Mouse (Mus musculus) cerebellum, adult 11-12 months (tissue): ENCODE data around the gene Tmem125.

Experiments used
- DNase-seq: peaks from one replicate; pipeline ENCODE4 v3.0.0; 2022

Gene Tmem125

DNA sequence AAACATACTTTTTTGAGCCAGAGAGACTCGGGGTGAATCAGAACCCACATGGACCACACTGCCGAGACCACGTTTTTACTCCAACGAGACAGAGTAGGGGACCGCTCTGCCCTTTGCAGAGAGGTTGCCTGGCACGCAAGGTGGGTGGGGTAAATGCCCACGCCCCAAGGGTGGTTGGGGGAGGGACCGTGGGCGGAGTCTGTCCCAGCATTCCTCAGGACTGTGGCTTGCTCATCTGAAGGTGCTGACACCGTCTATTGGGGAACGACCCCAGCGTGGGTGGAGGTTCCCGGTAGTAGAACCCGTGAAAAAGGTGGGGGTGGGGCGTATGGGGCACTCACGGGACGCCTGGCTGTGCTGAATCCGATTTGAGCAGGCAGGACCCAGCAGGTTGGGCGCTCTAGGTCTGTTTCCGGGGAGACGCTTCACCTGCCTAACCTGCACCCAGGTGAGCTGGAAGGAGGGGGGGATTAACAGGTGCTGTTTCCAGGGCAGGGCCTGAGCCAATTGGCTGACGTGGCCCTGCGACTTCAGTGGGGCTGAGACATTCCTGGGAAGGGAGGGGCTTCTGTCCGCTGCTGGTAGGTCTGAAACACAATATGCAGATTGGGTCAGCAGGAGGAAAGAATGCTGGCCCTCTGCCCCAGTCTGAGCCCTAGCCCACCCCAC lies at the start of gene Tmem125:
Gene Tmem125, minus strand, starts transcription at position 453 of the 669 bp plus-strand sequence.
- no peak for DNase-seq

DNA sequence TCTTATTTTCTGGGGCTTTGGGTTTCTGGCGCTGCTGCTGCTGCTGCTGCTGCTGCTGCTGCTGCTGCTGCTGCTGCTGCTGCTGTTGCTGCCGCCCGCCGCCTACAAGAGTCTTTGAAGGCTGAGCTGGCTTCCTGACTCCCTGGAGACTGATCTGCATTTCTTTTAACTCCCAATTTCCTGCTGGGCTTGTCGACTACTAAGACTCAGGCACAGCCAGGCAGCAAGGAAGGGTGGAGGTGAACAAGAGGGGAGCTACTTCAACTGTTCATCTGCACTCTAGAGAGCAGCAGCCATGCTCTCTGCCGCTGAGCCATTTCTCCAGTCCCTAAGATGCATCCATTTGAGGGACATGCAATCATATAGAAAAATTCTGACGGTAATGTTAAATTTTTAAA lies 45.9 kb upstream of the Tmem125 start:
- DNase-seq, result no peak

DNA sequence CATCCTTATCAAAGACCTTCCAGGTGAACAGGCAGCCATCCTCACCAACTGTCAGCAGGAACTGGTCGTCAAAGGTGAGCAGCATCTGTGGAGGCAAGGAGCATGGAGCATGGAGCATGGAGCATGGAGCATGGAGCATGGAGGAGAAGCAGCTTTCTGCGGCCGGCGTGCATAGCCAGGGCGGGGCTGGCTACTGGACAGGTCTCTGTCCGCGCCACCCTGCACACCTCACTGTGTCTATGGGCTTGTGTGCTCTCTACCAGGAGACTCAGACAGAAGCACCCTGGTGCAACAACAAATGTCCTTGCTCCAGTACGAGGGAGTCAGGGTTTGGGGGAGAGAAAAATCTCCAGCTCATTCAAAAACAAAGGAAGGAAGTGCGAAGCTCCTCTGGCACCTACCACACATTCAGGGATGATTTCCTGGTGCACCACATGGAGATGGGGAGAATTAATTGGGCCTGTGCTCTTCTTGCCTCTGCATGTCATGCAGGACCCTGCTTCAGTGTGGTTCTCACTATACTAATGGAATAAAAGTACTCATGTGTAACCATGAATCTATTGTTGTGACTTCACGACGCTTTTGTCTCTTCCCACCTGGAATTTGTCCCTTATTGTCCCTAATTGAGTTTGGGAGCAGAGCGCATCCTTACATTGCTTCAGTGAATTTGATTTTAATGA lies 45.3 kb upstream of the Tmem125 start:
- no peak for DNase-seq

DNA sequence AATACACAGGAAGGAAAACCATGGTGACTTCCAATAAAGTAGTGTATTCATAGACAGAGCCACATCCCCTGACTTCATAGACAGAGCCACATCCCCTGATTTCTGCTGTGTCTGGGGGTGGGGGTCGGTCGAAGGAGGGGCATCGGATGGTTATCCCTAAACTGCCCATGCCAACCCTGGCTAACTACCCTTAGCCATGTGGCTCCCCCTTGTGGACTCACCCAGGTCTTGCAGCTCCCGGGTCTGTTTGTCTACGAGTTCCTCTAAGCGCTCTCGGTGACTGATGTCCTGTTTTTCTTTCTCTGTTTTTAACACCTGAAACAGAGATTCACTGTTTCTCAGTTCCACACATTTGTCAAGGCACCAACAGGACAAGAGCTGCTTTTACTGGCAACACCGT lies 38.8 kb upstream of the Tmem125 start:
- no peak for DNase-seq

DNA sequence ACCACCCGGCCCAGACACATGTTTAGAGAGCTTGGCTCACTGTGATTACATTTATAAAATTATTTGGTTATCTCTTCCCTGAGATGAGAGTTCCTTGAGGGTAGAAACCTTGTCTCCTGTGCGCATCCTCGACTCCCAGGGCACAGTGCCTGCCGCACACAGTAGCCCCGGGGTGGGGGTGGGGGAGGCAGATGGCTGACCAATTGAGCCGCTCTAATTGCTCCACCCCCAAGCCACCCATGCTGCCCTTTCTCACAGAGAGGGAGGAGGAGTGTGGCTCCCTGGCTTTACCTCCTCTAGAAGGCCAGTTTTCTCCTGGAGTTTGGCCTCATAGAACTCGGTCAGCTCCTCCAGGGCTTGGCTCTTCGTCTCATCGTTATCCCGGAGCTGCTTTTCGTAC lies 37.7 kb upstream of the Tmem125 start:
- DNase-seq, result no peak

DNA sequence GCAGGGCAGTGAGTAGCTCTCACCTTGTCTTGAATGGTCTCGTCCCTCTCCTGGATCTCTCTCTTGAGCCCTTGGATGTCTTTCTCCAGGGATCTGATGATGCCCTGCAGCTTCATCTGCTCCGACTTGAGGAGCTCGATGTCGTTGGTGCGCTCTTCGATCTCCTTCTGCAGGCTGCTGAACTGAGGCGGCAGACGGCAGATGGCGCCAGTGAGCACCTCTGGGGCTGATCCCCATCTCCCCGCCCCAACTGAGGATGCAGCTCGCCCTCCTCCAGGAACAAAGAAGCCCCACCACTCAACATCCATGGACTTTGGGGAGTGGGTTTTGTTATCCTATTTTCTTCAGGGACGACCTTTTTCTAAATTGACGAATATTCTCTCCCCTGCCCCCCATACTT lies 35.5 kb upstream of the Tmem125 start:
- no peak for DNase-seq

DNA sequence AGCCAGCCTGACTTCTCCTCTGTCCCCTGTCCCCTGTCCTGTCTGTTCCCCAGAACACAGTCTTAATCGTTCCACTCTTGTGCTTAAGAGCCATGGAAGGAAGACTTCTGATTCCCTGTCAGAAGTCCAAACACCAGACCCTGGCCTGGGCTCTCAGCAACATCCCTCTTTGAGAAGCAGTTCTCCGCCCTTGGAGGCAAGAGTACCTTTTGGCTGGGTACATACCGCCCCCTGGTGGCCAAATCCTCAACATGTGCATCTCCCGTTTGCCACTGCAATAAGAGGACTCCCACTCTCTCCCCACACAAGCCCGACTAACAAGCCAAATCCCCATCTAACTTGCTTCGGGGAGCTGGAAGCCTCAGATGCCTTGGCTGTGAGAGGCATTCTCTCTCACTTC lies 32.3 kb upstream of the Tmem125 start:
- DNase-seq, result peak; percentile 19

DNA sequence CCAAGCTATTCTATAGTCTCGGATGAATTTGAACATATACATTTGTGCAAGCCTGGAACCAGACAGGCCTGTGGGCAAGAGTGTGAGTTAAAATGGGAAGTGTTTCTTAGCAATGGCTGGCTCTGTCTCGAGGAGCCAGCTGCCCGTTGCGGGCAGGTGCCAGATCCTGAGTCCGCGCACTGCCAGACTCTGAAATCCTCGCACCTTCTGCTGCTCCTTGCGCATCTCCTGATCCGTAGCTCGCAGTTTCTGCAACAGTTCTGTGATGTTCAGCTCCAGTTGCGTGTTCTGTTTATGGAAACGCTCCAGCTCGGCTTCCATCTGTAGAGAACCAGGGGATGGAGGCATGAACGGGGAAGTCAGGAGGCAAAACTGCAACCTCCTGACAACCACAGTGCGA lies 27.6 kb upstream of the Tmem125 start:
- DNase-seq, result no peak

DNA sequence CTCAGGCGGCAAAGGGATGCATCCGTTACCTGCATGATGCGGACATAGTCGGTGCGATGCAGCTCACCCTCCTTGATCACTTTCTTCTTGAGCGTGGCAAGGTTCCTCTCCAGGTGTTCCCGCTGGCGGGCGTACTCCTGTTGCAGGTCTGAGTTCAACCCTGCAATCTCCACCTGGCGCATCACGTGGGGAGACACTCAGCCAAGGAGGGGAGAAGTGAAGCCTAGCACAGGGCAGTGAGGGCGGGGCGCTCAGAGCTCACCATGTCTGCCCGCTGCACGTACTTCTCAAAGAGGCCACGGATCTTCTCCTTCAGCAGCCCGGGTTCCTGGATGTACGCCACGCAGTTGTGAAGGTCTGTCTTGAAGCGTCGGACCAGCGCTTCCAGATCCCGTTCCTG lies 25.5 kb upstream of the Tmem125 start:
- DNase-seq, result no peak

DNA sequence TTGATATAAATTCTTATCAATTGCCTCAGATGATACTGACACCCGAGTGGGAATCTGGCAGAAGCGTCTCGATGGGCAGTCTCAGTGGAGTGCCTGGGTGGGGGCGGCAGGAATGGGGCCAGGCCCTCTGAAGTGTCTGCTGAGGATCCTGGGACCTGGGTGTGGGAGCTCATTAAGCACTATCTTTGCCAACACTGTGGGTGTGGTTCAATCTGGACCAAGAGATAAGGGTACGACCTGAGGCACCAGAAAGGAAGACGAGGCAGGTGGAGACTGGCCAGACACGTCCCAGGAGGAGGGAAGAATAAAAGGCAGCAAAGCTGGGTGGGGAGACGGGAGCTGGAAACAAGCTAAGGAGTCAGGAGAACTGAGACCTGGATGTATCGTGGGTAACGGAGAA lies 24.9 kb upstream of the Tmem125 start:
- no peak for DNase-seq

DNA sequence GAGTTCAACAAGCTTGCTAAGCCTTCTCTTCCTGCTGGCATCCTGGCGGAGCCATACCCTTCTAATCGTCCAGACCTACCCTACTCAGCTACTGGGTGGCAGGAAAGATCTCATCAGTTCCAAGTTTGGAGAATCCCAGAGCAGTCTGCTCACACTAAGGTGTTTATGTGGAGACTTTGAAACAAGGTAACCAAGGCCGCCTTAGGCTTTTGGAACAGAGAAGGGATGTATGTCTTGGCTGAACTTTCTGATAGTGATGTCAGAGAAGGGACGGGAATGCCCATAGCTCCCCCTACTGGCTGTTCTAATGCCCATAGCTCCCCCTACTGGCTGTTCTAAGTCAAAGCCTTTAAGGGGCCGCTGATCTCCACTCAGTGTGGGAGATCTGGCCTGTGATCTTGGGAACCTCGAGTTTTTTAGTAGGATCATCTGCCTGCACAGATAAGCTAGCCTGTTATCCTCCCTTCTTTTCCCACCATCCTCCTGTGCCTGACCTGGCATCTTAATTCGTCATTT lies 22.4 kb upstream of the Tmem125 start:
- DNase-seq, result peak; percentile 9

DNA sequence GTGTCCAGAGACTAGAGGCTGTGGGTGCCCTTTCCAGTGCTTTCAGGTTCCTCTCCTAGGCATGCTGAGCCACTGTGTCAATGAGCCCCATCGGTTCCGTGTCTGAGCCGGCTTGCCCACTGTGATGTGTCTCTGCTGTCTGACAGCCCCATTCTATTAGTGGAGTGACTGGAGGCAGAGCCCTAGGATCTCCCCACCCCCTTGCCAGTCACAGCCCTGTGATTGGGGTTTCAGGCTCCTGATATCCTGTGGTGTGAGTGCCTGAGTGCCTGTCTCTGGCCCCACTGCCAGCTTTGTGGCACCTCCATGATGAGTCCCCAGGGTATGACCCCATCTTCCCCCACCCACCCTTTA lies 21.1 kb upstream of the Tmem125 start:
- DNase-seq, result no peak

DNA sequence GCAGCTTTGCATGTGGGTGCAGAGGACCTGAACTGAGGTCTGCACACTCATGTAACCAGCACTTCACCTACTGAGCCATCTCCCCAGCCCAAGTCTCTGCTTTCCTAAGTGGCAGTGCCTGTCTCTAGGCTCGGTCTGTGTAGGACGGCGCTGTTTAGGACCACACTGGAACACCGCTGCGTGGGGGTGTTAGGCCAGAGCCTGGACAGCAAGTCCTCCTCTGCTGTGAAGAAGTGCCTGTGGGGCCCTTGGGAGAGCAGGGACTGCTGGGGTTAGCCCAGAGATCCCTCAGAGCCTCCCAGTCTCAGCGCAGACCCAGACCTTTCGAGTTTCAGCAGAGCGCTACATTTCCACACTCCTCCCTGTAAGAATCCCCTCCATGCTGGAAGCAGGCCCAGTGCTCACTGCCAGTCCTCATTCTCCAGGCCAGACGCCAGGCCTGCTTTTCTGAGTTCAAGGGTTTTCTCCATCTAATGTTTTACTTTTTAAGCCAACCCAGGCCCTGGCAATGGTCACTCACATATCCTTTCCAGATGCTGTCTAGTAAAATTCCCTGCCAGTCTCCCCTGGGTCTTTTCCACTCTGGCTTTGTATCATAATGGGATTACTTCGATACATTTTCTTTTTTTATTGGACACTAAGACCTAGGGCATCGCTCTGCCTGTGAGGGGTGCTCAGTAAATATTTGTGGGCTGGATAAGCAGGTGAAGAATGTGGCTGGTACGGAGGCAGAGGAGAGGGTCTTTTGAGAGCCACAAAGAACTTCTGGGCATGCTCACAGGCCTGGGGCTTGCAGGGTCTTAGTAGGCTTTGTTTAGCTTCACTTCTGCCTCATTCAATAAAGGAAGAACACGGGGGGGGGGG lies 20.4 kb upstream of the Tmem125 start:
- no peak for DNase-seq

DNA sequence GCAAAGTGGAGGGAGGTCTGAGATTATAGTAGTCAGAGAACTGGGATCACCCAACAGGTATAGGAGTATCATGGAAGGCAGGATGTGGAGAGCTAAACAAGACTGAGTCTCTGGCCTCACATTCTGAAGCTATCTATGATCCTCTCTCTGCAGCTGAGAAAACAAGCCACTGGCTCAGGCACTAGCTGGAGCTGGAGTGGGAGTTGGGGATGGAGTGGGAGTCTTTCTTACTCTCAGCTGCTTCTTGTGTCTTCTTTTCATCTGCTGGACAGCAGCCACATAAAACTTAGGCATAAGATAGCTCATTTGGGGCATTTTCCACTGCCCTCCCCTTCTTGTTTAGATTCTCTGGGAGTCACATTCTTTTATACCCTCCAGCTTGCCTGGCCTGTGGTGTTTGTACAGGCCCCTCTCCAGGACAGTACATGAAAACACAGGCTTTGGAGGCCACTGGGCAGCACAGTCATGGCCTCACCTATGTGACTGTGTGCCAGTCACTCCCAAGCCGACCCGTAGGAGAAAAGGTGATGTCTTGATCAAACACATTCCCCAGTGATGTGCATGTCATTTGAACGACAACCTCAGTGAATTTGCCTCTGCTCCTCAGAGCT lies 9.3 kb upstream of the Tmem125 start:
- no peak for DNase-seq

DNA sequence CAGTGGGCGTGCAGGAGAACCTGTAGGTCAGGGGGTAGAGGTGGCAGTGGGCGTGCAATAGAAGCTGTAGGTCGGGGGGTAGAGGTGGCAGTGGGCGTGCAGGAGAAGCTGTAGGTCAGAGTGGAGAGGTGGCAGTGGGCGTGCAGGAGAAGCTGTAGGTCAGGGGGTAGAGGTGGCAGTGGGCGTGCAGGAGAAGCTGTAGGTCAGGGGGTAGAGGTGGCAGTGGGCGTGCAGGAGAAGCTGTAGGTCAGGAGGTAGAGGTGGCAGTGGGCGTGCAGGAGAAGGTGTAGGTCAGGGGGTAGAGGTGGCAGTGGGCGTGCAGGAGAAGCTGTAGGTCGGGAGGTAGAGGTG lies 4.3 kb upstream of the Tmem125 start:
- DNase-seq, result peak; percentile 8

DNA sequence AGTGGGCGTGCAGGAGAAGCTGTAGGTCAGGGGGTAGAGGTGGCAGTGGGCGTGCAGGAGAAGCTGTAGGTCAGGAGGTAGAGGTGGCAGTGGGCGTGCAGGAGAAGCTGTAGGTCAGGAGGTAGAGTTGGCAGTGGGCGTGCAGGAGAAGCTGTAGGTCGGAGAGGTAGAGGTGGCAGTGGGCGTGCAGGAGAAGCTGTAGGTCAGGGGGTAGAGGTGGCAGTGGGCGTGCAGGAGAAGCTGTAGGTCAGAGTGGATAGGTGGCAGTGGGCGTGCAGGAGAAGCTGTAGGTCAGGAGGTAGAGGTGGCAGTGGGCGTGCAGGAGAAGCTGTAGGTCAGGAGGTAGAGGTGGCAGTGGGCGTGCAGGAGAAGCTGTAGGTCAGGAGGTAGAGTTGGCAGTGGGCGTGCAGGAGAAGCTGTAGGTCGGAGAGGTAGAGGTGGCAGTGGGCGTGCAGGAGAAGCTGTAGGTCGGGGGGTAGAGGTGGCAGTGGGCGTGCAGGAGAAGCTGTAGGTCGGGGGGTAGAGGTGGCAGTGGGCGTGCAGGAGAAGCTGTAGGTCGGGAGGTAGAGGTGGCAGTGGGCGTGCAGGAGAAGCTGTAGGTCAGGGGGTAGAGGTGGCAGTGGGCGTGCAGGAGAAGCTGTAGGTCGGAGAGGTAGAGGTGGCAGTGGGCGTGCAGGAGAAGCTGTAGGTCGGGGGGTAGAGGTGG lies 3.7 kb upstream of the Tmem125 start:
- DNase-seq, result peak; percentile 54

DNA sequence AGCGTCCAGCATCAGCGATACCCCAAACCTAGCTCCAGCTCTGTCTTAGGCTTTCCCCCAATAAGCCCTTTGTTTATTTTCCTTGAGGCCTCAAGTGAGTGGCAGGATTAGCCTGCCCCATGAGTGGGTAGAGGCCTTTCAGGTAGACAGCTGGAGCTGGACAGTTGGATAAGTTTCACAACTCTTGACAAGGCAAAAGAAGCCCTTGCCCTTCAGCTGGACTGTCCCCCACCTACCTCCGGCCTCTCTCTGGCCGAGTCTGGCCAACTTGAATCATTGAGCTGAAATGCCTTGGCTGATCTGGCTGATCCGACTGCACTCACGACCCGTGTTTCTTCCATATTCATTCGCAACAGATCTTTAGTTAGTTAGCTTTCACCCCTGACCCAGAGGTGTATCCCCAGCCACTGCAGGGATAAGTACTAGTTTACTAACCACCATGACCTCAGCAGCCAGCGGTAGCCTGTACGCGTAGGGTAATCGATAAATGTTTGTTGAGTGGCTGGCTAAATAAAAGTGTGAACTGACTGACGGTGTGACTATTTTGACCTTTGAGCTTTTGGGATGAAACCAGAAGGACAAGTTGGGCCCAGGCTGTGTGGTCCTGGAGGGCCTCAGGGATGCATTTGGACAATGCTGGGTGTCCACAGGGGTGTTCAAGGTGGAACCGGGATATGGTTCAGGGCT lies 740 bp upstream of the Tmem125 start:
- no peak for DNase-seq

DNA sequence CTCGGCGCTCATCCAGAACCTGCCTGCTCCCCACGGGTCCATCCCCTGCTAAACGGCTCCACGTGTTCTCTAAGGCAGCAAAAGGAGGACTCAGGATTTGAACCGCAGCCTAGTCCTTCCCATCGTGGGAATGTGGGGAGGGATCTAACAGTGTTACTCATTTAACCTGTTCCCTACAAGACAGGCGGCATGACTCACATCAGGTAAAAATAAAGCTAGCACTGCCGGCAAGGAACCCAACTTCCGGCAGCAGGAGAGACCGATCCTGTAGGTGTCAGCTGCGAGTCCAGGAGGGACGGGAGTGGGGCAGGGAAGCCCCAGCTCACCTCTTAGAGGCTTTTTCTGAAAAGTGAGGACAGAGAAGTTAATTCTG lies 700 bp downstream of the Tmem125 start:
- no peak for DNase-seq

DNA sequence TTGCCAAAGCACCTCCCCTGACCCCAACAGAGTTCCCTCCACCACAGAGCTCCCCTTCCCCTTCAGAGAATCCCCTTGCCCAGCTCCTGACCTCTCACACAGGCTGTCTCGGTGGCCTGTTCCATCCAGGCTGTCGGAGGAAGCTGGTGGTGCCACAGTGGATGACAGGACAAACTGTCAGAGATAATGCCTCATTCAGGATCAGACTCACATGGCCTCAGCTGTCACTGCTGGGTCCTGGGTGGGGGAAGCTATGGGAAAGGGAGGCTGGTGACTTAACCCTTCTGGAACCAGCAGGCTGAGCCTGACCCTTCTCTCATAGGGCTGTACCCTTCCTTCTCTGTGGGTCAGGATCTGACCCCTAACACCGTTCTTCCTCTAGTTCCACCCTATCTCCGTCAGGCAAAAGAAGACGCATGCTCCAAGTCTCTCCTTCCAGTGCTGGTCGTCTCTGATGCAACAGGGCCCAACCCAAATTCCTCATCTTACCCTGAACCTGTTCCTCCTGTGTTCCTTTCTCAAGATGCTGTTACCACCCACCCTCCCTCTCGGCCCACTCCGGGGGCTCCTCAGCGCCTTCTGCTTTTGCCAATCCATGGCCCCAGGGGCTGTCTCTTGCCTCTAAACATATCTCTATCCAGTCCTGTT lies 1.2 kb downstream of the Tmem125 start:
- no peak for DNase-seq

DNA sequence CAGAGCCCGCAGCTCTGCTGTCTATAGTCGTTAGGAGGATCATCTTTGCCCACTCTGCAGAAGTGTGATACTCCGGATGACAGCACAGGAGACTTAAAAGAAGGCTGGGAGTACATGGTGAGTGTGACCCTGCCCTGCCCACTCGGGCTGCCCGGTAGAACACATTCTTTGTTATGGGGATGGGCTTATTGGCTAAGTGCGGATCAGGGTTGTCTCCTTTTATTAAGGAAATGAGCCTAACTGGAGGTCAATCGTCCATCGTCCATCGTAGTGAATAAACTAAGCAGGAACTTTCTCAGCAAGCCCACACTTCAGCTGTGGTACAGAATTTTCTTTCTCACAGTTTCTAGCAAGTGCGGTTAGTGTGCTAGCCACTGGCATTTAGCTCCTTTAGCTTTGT lies 3.9 kb downstream of the Tmem125 start:
- no peak for DNase-seq

DNA sequence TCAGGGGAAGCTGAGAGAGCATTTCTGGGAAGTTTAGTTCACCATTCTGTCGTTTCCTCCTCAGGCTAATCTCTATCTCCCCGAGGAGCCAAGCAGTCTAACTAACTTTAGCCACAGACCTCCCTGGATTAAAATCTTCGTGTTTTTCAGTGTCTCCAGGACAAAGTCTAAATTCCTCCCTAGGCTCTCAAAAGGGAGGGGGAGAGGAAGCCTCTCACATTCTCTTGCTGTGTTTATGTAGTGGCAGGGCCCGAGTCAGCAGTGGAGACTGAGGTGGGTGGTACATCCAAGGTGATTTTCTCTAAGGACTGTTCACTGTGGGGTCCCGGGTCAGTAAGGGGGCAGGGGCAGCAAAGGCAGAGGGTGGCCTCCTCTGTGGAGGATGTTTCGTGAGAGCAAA lies 6.0 kb downstream of the Tmem125 start:
- DNase-seq, result no peak

DNA sequence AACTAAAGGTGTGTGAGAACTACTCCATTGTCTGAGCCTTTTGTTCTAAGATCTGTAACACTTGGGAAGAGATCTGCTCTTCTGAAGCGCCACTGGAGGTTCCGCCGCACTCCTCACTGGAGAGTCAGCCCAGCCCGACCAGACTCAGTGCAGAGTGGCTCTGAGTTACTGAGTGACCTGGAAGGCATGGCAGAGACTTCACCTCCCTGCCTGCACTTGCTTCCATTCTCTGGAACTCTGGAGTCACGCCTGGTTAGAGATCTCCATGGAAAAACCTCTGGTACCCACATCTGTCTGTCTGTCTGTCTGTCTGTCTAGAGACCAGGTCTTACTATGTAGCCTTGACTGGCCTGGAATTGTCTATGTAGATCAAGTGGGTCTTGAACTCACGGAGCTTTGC lies 8.2 kb downstream of the Tmem125 start:
- DNase-seq, result no peak
